ENCODE assay signal across 8 mouse cellular contexts in genomic region chr10:75585876-75586552, GRCm38 (mm10). TPM values are rescaled to one million over a fixed set of nuclear protein-coding genes. Genes with fewer than 3 reads are reported as not detected.
DNase-seq lines count a peak whose midpoint lies in the region; ATAC-seq and TF ChIP-seq lines count a peak whose summit lies in the region.

No protein-coding gene starts in this region.

- intact Hi-C loops in gastrocnemius, adult 2 months (cut with DNase I): loop anchor here (1.0 to 10.0 kb wide), 5 partner anchors 49 to 369 kb away; partner anchors contain the start of gene Gm5134

- H3K4me2 ChIP-seq in hindbrain, postnatal 0 days (ENCODE audit: low read depth, low read length): peak overlapping the region; percentile 42

- WGBS in hindbrain, postnatal 0 days: 20% methylated on average over 20 of the region's 20 CpGs

- no peak overlapping the region; the same call in 1 of the 2 replicates for H3K4me3 ChIP-seq in gastrocnemius, adult 2 months
- no peak overlapping the region for H3K4me3 ChIP-seq in hindbrain, postnatal 0 days (ENCODE audit: low read length)
- peak overlapping the region; percentile 67 for H3K4me3 ChIP-seq in megakaryocyte, embryonic 14.5 days (replicated peaks)

- no peak overlapping the region for H3K9ac ChIP-seq in hindbrain, postnatal 0 days (replicated peaks; ENCODE audit: low read length)

- DNase-seq in WW6 (ENCODE audit: low read depth, low spot score): peak; percentile 70
- DNase-seq in cerebellum, postnatal 4 days (ENCODE audit: low spot score in 2 of 2): peak; percentile 88 to 92
- DNase-seq in gastrocnemius, adult 2 months: peak; percentile 91
- peak; percentile 95 for DNase-seq in hindbrain, postnatal 0 days (ENCODE audit: low spot score)
- DNase-seq in left cerebral cortex, adult 18-20 months (ENCODE audit: low spot score in 2 of 2): peak; percentile 87 to 93
- DNase-seq in right cerebral cortex, postnatal 10 days (ENCODE audit: low spot score in 2 of 2): peak; percentile 88 to 91
- DNase-seq in urinary bladder, postnatal 14 days (ENCODE audit: low spot score): peak; percentile 88

- no peaks in the 10 kb centered on the region for H3K36me3 ChIP-seq in hindbrain, postnatal 0 days (ENCODE audit: insufficient read depth, low read length)
- no peaks in the 10 kb centered on the region for H3K36me3 ChIP-seq in megakaryocyte, embryonic 14.5 days (replicated peaks; ENCODE audit: low read length)

- no peaks in the 10 kb centered on the region for H3K27me3 ChIP-seq in hindbrain, postnatal 0 days (ENCODE audit: insufficient read depth, low read length)
- peaks cover 48% of the 10 kb centered on the region for H3K27me3 ChIP-seq in megakaryocyte, embryonic 14.5 days (replicated peaks)

- no peaks in the 10 kb centered on the region for H3K9me3 ChIP-seq in hindbrain, postnatal 0 days (ENCODE audit: low read length)
- H3K9me3 ChIP-seq in megakaryocyte, embryonic 14.5 days: no peaks in the 10 kb centered on the region

- TF ChIP-seq CTCF in gastrocnemius, adult 2 months (IDR thresholded peaks at IDR 0.05): no peak; the same call in 1 of the 2 replicates
- TF ChIP-seq CTCF in hindbrain, postnatal 0 days (IDR thresholded peaks at IDR 0.05; ENCODE audit: low read depth): peak; percentile 99

- peak overlapping the region; percentile 84 for H3K27ac ChIP-seq in gastrocnemius, adult 2 months
- H3K27ac ChIP-seq in hindbrain, postnatal 0 days: no peak overlapping the region

- peaks cover 9% of the 10 kb centered on the region; the same call in 1 of the 2 replicates for H3K4me1 ChIP-seq in hindbrain, postnatal 0 days (ENCODE audit: insufficient read depth, low read length)
- H3K4me1 ChIP-seq in megakaryocyte, embryonic 14.5 days: peaks cover 57% of the 10 kb centered on the region

- ATAC-seq in hindbrain, postnatal 0 days: peak; percentile 88

RNA-seq across cellular contexts. Expression of gene Ggt5, which starts 3.1 kb away (rescaled TPM):
- total RNA-seq in gastrocnemius, adult 2 months (2021): 1 to 10 TPM; 2.9 to 4.6 TPM
- 2.8 and 3.4 TPM in 2 replicates for total RNA-seq in hindbrain, postnatal 0 days (2014; rRNA removed)
- 2.3 TPM in 2 replicates for polyA plus RNA-seq in hindbrain, postnatal 0 days (2015; fragmentation: Nextera tagmentation; extraction: Ambion mirVana)
- 1 to 10 TPM; 2.2 to 2.9 TPM for total RNA-seq in left cerebral cortex, adult 18-20 months (2021)
- polyA plus RNA-seq in megakaryocyte, embryonic 14.5 days (2012; ENCODE audit: insufficient read depth, low replicate concordance): 4.5 and 13.7 TPM in 2 replicates

RNA-seq across cellular contexts. Expression of gene Ggt1, which starts 24.6 kb away (rescaled TPM):
- total RNA-seq in gastrocnemius, adult 2 months (2021): not detected
- 3.2 and 7.6 TPM in 2 replicates for total RNA-seq in hindbrain, postnatal 0 days (2014; rRNA removed)
- 1.0 and 1.2 TPM in 2 replicates for polyA plus RNA-seq in hindbrain, postnatal 0 days (2015; fragmentation: Nextera tagmentation; extraction: Ambion mirVana)
- total RNA-seq in left cerebral cortex, adult 18-20 months (2021): 1 to 10 TPM; 3.6 to 4.1 TPM
- polyA plus RNA-seq in megakaryocyte, embryonic 14.5 days (2012; ENCODE audit: insufficient read depth, low replicate concordance): 0.84 TPM in 1 of 2 replicates, not detected in the other

RNA-seq across cellular contexts. Expression of gene Lrrc75b, which starts 25.9 kb away (rescaled TPM):
- total RNA-seq in gastrocnemius, adult 2 months (2021): under 1 TPM; 0.11 to 0.15 TPM
- total RNA-seq in hindbrain, postnatal 0 days (2014; rRNA removed): 30.3 and 31.4 TPM in 2 replicates
- polyA plus RNA-seq in hindbrain, postnatal 0 days (2015; fragmentation: Nextera tagmentation; extraction: Ambion mirVana): 26.0 and 26.4 TPM in 2 replicates
- total RNA-seq in left cerebral cortex, adult 18-20 months (2021): 10 to 100 TPM; 10.2 to 10.5 TPM
- not detected in 2 replicates for polyA plus RNA-seq in megakaryocyte, embryonic 14.5 days (2012; ENCODE audit: insufficient read depth, low replicate concordance)

RNA-seq across cellular contexts. Expression of gene Susd2, which starts 57.8 kb away (rescaled TPM):
- 1 to 10 TPM; 1.0 to 2.4 TPM for total RNA-seq in gastrocnemius, adult 2 months (2021)
- 14.4 and 14.9 TPM in 2 replicates for total RNA-seq in hindbrain, postnatal 0 days (2014; rRNA removed)
- 11.2 and 11.4 TPM in 2 replicates for polyA plus RNA-seq in hindbrain, postnatal 0 days (2015; fragmentation: Nextera tagmentation; extraction: Ambion mirVana)
- 1 to 10 TPM; 8.8 to 9.0 TPM for total RNA-seq in left cerebral cortex, adult 18-20 months (2021)
- 0.17 TPM in 1 of 2 replicates, not detected in the other for polyA plus RNA-seq in megakaryocyte, embryonic 14.5 days (2012; ENCODE audit: insufficient read depth, low replicate concordance)

Comparison
In these comparisons a context has a peak if more than half of its experiments do, and no peak if none do; other contexts are left out.
1. RNA of gene Lrrc75b, which starts 25.9 kb away (total RNA-seq): 30.3 to 31.4 TPM in hindbrain, postnatal 0 days and 10.2 to 10.5 TPM in left cerebral cortex, adult 18-20 months; 0.11 to 0.15 TPM in gastrocnemius, adult 2 months; every median in the first group is over 4 times any median in the second.
2. Peak in every context shown above with its lines, with median percentiles within 50 percentile points of each other: DNase-seq.